Mouse (Mus musculus) brain, adult 2 months (tissue): ENCODE results near the gene Mrpl46.

ENCODE experiments used
- DNase-seq: peaks from one replicate; pipeline ENCODE4 v3.0.0; 2011; ENCODE audit warnings: low read depth, low spot score

Mrpl46 gene

GRCm38 (mm10) chr7:78769075-78769652, 14.2 kb downstream of the Mrpl46 start:
- no peak for DNase-seq

GRCm38 (mm10) chr7:78767929-78768531, 15.3 kb downstream of the Mrpl46 start:
- DNase-seq = no peak

GRCm38 (mm10) chr7:78766019-78766683, 17.2 kb downstream of the Mrpl46 start:
- peak; percentile 94 for DNase-seq

GRCm38 (mm10) chr7:78765215-78765631, 18.1 kb downstream of the Mrpl46 start:
- peak; percentile 65 for DNase-seq

- no peak for DNase-seq
Observed at GRCm38 (mm10) chr7:78763801-78764200, 19.5 kb downstream of the Mrpl46 start.

- peak; percentile 20 for DNase-seq
Observed at GRCm38 (mm10) chr7:78754458-78755000, 28.8 kb downstream of the Mrpl46 start.

GRCm38 (mm10) chr7:78753752-78754457, 29.4 kb downstream of the Mrpl46 start:
- DNase-seq = no peak

GRCm38 (mm10) chr7:78752961-78753360, 30.4 kb downstream of the Mrpl46 start:
- no peak for DNase-seq

GRCm38 (mm10) chr7:78743731-78744385, 39.5 kb downstream of the Mrpl46 start:
- DNase-seq = no peak

- no peak for DNase-seq
Observed at GRCm38 (mm10) chr7:78739351-78740000, 43.9 kb downstream of the Mrpl46 start.

GRCm38 (mm10) chr7:78737614-78738210, 45.6 kb downstream of the Mrpl46 start, which contains the start of gene Ntrk3:
TSS of gene Ntrk3 (minus strand) at chr7:78738012.
- no peak for DNase-seq

GRCm38 (mm10) chr7:78737196-78737595, 46.1 kb downstream of the Mrpl46 start:
- DNase-seq = no peak

- peak; percentile 86 for DNase-seq
Observed at GRCm38 (mm10) chr7:78731391-78731790, 51.9 kb downstream of the Mrpl46 start.
